Mouse (Mus musculus): ENCODE results near the gene Col6a1.
"Not testable (repeated sequence)": the region's sequence is repeated elsewhere in the genome, so short reads cannot be mapped to it uniquely, and the experiment has no call there.

Gene Col6a1

DNA sequence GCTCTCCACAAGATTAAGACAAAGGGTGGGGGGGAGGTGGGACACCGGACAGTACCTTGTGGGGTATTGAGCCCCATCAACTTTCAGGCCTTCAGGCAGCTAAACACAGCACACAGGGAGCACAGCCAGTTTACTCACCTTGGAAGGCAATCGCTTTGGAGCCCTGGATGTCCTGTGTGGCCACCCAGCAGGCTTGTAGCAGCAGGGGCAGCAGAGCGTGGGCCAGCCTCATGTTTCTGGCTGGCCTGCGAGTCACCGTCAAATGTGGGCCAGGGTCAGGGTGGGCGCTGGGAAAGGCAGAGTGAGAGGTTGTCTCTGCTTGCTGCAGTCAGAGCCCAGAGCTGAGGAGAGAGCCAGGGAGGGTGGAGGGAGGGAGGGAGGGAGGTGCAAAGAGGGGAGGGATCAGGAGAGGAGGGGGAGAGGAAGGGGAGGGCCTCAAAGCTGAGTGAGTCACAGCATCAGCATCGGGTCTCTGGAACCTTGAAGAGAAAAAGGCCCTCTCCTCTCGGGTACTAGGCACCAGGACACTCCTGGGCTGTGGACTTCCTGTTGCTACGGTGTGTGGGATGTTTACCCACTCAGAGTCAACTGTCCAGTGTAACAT is at the start of gene Col6a1:
Gene Col6a1 (minus strand): TSS at position 487 of the 604 bp plus-strand sequence.
- no peak for DNase-seq (ENCODE audit: low spot score)

DNA sequence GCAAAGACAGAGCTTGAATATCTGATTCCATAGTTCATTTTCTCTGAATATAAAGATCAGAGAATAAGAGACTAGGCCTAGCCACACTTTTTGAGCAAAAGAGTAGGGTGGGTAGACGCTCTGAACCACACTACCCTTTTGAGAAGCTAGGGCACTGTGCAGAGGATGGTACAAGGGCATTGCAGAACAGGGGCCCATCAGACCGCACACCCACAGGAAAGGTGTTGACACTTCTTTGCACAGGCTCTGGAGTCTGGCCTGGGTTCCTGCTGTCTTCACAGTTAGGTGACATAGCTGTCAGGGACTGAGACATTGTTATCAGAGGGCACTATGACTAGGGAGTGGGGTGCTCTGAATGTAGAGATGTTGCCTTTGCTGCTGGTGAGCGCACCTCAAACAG is 45.7 kb upstream of the Col6a1 start:
- DNase-seq (ENCODE audit: low spot score) = no peak

DNA sequence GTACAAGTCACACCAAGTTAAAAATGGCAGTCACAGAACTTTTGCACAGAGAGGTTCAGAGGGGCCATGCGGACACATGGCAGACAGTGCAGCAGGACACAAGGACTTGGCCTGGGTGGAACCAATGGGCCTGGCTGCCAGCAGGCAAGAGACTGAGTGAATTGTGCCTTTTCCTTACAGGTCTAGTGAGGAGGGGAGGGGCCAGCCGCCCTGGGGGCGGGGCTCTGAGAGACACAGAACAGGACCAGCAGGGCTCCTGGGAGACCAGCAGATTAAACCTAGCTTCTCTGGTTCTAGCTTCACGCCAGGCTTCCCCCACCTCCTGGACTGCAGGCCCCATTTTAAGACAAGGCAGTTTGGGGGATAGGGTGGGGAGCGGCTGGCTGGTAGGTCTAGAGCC is 45.1 kb upstream of the Col6a1 start:
- no peak for DNase-seq (ENCODE audit: low spot score)

DNA sequence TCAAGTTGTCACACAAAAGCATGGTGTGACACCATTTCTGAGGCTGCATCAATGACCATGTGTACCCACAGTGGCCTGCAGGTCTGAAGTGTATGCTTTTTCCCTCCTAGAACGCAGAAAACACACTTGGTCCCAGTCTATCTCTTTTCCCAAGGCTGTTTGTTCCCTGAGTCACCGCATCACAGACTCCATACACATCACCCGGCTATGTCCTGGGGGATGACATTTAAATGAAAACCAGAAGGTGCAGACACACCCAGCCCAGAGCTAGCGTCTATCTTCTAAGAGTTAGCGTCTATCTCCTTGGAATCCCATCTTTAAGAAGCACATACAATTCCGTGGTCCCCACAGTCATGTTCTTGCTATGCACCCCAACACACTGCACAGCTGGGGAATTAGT is 43.6 kb upstream of the Col6a1 start:
- DNase-seq (ENCODE audit: low spot score) = no peak

DNA sequence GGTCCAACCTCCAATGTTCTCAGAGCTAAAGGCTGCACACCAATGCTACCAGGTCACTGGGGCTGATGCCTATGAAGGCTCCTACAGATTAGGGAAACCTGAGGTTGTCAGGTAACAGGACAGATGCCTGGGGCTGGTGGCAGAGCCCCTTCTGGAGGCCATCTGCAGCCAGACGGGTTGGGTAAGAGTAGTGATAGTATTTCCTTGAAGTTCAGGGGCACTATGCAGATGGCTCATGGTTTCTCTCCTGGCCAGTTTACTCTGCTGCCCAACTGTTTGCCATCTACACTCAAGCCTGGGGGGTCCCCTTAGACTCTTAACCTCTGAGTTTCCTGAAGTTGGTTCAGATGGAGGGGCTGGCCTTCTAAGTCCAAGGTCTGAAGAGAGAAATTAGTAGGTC is 40.2 kb upstream of the Col6a1 start:
- DNase-seq (ENCODE audit: low spot score) = no peak

DNA sequence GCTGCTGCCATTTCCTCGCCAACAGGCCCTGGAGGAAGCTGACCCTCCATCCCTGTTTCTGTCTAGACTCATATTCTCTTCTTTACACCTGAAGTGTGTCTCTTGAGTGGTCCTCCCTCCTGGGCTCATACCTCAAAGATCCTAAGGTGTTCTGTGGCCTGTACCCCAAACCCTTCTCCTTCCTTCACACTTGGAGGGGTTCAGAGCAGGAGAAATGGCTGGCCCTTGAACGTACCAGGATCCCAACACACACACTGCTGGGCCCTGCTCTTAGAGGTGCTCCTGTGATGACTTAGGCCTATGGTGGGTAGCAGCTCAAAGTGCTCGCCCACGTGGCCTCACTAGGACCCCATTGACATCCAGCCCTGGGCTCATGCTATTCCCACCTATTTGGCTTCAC is 39.0 kb upstream of the Col6a1 start:
- DNase-seq (ENCODE audit: low spot score) = no peak

DNA sequence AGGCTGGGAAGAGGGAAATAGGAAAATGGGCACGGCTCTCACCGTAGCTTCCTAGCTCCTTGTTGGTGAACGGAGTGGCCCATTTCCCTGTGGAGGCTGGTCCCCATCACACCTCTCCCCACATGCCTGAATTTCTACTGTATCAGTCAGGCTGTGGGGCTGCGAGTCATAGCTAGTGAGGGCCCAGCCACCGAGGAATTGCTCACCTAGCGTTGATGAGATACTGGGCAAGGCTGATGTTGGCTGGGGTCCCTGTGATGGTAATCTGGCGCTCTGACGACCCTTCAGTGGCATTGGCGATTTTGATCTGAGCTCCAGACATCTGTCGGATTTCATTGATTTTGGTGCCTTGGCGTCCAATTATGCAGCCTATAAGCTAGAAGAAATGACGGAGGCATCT is 37.0 kb upstream of the Col6a1 start:
- peak; percentile 14 for DNase-seq (ENCODE audit: low spot score)

DNA sequence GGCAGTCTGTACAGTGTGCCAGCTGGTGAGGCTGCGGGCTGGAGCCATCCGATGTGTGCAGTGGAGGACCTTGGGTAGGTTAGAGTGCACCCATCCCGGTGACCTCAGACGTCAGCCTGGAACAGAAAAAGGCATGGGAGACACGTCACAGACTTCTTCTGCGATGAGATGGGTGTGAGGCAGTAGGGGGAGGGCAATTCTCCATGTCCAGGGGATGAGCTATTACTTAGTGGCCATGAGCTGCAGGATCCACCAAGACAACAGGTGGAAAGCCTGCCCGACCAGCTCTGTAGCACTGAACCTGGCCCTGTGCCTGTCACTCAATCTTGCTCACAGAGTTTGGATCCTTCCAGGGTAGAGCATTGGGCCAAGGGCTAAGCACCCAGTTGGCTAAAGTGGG is 36.4 kb upstream of the Col6a1 start:
- DNase-seq (ENCODE audit: low spot score) = no peak

DNA sequence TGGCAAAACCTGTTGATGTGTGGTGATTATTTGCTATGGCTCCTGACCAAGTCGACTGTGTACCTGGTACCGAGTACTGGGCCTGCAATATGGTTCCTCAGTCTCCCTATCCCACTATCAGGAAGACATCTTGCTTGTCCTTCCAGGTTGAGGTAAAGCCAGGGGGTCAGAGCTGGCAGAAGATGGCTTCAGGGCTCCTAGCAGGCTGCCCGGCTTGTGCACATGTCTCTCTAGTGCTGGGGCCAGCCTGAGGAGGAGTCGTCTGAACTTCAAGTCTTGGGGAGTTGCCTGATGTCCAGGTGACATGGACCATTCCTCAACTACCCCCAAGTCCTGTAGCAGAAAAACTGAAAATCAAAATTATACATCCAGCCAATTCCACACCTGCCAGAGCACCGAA is 33.9 kb upstream of the Col6a1 start:
- DNase-seq (ENCODE audit: low spot score) = no peak

DNA sequence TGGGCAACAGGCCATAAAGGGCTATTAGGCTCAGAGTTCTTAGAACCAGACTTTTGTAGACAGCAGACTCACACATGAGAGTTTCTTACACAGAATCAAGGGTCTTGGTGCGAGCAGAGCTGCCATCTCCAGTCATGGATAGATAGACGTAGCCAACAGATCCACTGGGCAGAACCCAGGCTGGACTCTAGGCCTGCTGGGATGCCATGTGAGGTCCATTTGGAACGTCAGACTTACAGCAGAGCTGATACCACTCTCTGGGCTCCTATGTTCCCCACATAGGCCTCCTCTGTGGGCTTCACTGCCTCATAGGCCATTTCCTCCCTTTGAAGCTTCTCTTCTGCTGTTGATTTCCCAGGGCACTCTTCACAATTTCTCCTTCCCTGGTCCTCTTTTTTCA is 27.7 kb upstream of the Col6a1 start:
- DNase-seq (ENCODE audit: low spot score) = no peak

DNA sequence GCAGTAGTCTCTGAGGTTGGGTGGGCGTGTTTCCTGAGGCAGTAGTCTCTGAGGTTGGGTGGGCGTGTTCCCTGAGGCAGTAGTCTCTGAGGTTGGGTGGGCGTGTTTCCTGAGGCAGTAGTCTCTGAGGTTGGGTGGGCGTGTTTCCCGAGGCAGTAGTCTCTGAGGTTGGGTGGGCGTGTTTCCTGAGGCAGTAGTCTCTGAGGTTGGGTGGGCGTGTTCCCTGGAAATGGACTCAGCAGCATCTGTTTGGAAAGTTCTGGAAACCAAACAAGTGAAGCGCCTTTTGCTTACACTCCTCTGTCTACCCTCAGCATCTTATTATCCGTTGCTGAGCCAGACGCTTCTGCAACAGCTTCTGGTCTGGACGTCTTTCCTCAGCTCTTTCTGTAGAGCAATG is 18.3 kb upstream of the Col6a1 start:
- not testable (repeated sequence) for DNase-seq (ENCODE audit: low spot score)

DNA sequence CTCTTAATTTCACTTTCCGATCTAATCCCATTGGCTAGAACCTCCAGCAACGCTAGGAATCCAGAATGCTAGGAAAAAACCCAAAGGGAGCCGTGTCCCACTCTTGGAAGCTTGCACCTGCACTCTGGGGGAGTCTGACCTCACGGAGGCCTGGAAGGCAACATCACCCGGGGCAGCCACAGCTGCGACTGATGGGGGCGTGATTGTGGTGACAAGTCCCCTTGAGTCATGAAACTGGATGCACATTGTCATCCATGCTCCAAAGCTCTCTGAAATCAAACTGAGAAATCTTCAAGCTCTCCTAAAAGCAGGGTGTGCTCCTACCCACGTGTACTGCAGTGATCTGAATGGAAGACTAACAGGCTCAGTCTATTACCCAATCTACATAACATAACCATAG is 10.8 kb upstream of the Col6a1 start:
- no peak for DNase-seq (ENCODE audit: low spot score)

DNA sequence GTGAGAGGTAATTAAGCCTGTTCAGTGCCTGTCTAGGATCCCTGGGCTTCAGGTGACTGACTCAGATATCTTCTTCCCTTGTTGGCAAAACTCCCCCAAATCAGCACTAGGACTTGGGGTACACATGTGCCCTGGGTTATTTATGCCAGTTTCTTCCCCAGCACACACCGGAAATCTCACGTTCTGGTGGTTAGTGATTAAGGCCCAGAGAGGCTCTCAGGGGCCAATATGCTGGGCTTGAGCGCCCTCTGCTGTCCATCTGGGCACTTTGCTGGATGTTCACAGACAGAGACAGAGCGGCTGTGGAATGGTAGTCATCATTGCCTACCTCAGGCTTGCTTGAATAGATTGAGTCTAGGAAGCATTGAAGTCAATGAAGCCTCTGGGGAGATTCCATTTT is 9.0 kb upstream of the Col6a1 start:
- DNase-seq (ENCODE audit: low spot score) = peak; percentile 81

DNA sequence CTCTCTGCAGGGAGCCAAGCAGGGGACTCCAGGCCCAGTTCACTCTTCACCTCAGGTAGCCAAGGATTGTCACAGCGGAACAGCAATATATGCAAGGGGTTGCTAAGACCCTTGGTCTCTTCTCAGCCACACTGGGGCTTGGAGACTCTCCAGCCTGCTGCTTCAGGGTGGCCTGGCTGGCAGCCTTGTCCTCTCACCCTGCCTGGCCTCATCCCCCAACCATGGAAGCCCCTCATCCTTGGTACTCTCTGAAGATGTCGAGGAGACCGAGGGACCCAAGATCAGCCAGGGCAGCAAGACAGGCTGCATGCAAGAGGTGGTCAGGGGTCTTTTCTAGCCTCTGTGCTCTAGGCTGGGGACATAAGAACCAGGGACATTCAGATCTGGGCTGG is 7.7 kb upstream of the Col6a1 start:
- no peak for DNase-seq (ENCODE audit: low spot score)

DNA sequence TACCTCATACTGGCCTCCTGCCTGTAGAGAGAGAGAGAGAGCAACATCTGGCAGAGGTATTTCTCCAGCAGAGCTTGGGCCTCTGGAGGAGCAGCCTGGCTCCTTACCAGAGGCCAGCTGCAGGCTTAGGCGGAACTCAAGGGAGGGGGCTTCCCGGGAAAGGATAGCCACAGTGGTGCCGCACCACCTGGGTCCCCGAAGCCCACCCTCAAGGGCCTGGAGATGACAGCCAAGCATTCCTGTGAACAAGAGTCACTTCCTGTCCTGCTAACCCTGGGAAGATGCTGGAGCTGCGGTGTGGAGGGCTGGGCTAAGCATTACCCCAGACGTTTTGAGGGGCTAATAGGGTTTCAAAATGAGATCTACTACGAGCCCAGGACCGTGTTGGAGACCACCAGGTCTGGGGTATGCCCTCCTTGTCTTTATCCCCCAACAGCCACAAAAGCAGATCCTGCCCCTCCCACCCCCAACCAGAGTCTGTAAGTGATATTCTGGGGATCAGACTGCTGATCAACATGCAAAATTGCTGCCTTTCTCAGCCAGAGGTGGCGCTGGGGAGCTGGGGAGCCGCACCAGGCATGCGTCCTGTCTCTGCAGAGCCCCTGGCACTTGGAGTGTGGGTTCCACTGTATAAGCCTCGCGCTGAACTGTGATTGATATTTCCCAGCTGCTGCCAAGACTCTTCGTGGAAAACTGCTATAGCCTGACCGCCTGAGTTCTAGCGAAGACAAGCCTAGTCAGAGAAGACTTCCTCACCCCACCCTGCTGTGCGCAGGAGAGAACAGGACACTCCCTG is 7.1 kb upstream of the Col6a1 start:
- DNase-seq (ENCODE audit: low spot score) = peak; percentile 53

DNA sequence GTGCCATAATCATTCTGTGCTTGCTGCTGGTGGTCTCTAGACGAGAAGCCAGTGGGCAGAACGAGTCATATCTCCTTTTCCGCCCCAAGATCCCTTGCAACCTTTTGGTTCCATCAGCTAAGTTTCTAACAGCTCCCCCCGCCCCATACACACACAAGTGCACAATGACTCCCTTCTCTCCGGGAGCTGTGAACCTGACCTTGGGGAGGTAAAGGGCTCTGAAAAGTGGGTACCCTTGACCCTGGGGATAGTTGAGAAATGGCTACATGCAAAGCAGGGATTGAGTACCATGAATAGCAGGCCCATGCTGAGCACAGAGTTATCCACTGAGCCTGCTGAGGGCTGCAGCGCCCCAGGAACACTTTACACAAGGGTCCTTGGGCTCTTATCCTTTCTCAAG is 6.4 kb upstream of the Col6a1 start:
- no peak for DNase-seq (ENCODE audit: low spot score)

DNA sequence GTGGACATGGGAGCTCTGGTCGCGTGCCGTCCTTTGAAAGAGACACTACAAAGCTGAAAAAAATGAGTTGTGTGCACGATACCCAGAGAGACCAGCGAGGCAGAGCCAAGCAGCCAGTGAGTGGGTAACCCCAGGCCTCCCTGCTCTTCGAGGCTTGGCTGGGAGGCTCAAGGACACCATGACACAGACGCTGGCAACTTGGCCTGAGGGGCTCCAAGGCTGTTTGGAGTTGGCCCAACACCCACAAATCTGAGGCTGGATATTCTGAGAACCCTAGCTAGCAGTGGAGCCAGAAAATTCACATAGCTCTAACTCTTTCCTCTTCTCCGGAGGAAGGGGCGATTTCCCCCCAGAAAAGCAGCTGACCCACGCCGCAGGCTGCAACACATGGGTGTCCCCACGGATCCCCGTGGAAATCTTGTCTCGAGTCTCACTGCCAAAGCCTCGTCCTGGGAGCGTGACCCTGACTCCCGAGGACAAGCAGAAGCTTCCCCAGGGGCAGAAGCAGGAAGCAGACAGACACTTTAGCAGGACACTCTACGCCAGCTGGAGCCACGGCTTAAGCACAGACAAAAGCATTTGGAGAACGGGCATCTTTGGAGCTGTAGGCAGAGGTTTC is 5.8 kb upstream of the Col6a1 start:
- DNase-seq (ENCODE audit: low spot score) = no peak

DNA sequence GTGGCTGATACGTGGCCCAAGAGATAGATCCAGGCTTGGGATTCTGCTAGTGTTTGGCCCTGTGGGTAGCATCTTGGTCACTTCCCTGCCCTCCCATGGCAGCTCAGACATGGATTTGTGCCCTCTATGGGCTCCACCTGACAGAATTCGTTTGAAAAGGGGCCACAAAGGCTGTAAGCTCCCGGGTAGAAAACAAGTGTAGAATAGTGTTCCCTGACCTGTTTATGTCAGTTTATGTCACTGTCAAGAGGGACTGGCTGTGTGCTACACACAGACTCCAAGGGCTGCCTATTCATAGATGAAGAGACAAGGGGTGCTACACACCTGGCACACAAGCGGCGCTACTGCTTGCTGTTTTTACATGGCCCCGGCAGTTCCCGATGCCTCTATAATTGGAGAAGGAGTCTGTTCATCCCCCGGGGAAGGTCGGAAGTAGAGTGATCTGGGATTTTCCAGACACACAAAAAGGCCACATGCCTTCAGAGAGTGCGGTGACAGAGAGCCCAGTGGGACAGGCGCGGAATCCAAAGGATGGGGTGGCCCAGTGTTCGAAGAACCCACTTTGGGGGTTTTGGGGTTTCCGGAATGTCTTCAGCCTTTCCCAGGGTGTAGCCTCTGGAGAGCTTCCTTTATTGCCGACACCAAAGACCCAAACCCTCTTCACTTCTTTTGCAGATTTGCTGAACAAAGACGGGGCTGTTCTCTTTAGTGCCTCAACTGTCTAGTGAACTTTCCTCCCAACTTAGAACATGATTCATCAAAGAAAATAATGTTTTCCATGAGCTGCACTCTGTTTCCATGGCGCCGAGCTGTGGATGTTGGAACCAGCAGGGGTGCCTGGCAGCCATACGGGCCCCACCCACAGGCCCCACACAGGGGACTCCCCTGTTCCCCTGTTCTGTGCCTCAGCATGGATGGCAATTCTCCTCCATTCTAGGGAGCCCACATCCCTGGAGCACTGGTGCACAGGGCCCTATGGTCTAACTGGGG is 4.0 kb upstream of the Col6a1 start:
- peak; percentile 72 for DNase-seq (ENCODE audit: low spot score)

DNA sequence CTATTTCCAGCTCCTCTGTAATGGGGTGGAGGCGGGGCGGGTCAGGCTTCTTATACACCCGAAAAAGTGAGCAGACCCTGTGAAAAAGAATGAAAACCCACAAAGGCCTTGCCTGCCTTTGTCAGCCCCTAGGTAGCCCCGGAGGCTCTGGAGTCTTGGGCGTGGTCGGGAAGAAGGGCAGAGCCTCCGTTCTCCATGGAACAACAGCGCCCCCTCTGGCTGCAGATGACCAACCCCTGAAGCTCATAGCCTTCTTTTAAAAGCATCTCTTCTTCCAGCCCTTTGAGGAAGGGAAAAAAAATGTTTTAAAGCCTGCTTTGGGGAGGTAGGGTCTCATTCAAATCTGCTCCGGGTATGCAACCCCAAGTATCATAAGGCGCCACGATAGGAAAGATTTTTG is 2.4 kb upstream of the Col6a1 start:
- peak; percentile 64 for DNase-seq (ENCODE audit: low spot score)

DNA sequence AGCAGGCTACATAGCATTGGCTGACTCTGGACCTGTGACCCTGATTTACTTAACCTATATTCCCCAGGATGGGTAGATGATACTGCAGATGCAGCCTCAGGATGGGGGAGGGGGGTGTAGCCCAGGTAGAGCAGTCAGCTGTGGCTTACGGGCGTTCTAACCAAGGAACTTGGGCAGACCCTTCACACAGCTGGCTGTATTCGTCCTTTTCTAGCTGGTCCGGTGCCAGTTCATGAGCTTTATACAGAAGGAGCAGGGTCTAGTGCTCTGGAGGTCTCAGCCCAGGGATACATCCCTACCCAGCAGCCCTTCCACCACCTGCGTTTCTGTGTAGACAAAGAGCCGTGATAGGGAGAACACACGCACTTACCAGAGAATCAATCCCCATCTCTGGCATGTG is 1.3 kb upstream of the Col6a1 start:
- no peak for DNase-seq (ENCODE audit: low spot score)

DNA sequence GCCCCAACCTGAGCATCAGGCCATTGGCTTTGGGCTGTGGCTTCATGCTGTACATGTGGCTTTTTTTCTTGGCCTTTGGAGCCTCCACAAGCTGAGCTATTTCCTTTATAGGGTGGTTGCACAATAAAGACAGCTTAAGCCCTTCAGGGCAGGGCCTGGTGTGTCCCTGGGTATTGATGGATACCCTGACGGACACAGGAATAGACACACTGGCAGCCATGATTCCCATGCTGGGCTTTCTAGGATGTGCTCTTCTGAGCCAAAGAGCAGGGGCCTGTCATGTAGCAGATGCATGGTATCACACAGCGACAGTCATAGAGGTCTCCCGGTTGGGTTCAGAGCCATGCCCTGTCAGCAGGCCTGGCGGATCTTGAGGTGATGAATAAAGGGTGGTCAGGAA is 898 bp upstream of the Col6a1 start:
- no peak for DNase-seq (ENCODE audit: low spot score)

DNA sequence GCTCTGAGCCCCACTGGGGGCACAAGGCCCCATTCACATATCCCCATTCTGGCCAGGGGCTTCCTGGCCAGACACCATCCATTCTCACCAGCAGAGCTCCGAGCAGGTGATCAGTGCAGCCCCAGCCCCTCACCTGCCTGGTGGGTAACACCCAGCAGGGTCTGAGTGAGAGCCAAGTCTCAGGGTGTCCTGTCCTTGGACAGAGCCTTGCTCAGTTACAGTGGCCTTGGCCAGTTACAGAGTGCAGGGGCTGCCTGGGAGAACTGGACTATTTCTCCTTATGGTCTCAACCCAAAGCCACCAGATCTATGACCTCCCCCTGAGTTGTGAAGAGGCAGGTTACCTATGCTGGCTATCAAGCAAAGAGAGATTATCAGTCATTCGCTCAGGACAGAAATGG is 871 bp downstream of the Col6a1 start:
- no peak for DNase-seq (ENCODE audit: low spot score)
